Mouse (Mus musculus) forebrain, embryonic 11.5 days (tissue): Measurements from ENCODE around the gene Pcp4. TPM values are rescaled to one million over a fixed set of nuclear protein-coding genes. Genes with fewer than 3 reads are reported as not detected.

ENCODE experiments used
- ATAC-seq: fragments of 200-750 bp; cut with Nextera tagmentation; replicated peaks from 2 replicates; pipeline ENCODE4 v1.8.0; 2017; ENCODE audit warnings: moderate TSS enrichment; ENCODE audit not compliant: low FRiP score
- DNase-seq: peaks from one replicate; pipeline ENCODE4 v3.0.0-alpha.2; 2017; ENCODE audit warnings: low spot score
- H3K27ac ChIP-seq: fragments of 300-500 bp; sonication (generic); 2 replicates; pipeline ENCODE4 v1.5.1; 2014; ENCODE audit warnings: low read depth, low read length
- H3K27me3 ChIP-seq: fragments of 300-500 bp; sonication (generic); 2 replicates; pipeline ENCODE4 v1.6.1; 2014; ENCODE audit warnings: mild to moderate bottlenecking, low read length, mixed read lengths; ENCODE audit not compliant: control insufficient read depth, insufficient read depth
- H3K36me3 ChIP-seq: fragments of 300-500 bp; sonication (generic); 2 replicates; pipeline ENCODE4 v1.6.1; 2014; ENCODE audit warnings: mild to moderate bottlenecking, low read length, moderate library complexity, mixed read lengths; ENCODE audit not compliant: control insufficient read depth, insufficient read depth
- H3K4me1 ChIP-seq: fragments of 300-500 bp; sonication (generic); replicated peaks from 2 replicates; pipeline ENCODE4 v1.6.1; 2014; ENCODE audit warnings: low read length, mixed read lengths; ENCODE audit not compliant: control insufficient read depth, insufficient read depth
- H3K4me2 ChIP-seq: fragments of 300-500 bp; sonication (generic); 2 replicates; pipeline ENCODE4 v1.6.1; 2014; ENCODE audit warnings: low read depth, mild to moderate bottlenecking, low read length, moderate library complexity, mixed read lengths; ENCODE audit not compliant: severe bottlenecking
- H3K4me3 ChIP-seq: fragments of 300-500 bp; sonication (generic); 2 replicates; pipeline ENCODE4 v1.5.1; 2014; ENCODE audit warnings: low read depth, low read length
- H3K9ac ChIP-seq: fragments of 300-500 bp; sonication (generic); 2 replicates; pipeline ENCODE4 v1.6.1; 2014; ENCODE audit warnings: low read length
- H3K9me3 ChIP-seq: fragments of 300-500 bp; sonication (generic); 2 replicates; pipeline ENCODE4 v1.6.1; 2016; ENCODE audit warnings: low read length, mixed read lengths; ENCODE audit not compliant: control insufficient read depth
- WGBS: fragments of 180-500 bp; shearing (Covaris S2); extraction: QIAGEN DNeasy Blood & Tissue Kit; methylation state at CpG from one replicate; pipeline ENCODE4 v1.1.7; 2014; 5-methylcytosine and 5-hydroxymethylcytosine counted together
- polyA plus RNA-seq: library from polyadenylated mRNA; unstranded; fragments of >200 nt; fragmentation: Nextera tagmentation; extraction: Ambion mirVana; gene quantifications from 2 replicates; pipeline ENCODE4 v1.2.1, GENCODE M21; 2014

Pcp4 gene
- 7.5 and 9.4 TPM in 2 replicates for polyA plus RNA-seq

GRCm38 (mm10) chr16:96467445-96467844, at the start of gene Pcp4:
Gene Pcp4 (plus strand): TSS chr16:96467606.
- DNase-seq: peak; percentile 87
- Histone ChIP-seq H3K4me2 (no peak within 1 kb of the TSS), H3K4me3 (no peak within 1 kb of the TSS), H3K9ac (no peak within 1 kb of the TSS), H3K9me3 (no peaks in the 10 kb centered on the region), H3K27ac (no peak within 1 kb of the TSS), H3K27me3 (no peaks in the 10 kb centered on the region), H3K4me1 (no peaks in the 10 kb centered on the region), H3K36me3 (no peaks in the 10 kb centered on the region)
- ATAC-seq: peak; percentile 79
- 13% methylated on average over 8 of the region's 8 CpGs for WGBS

GRCm38 (mm10) chr16:96425044-96425443, 42.4 kb upstream of the Pcp4 start:
- no peaks in the 10 kb centered on the region for H3K36me3 ChIP-seq
- 84% methylated on average over 2 of the region's 2 CpGs for WGBS
- H3K9ac ChIP-seq: no peak overlapping the region
- no peaks in the 10 kb centered on the region for H3K27me3 ChIP-seq
- no peak overlapping the region for H3K4me3 ChIP-seq
- no peak overlapping the region for H3K27ac ChIP-seq
- ATAC-seq (no peak), DNase-seq (no peak)
- H3K4me1 ChIP-seq: no peaks in the 10 kb centered on the region
- no peak overlapping the region for H3K4me2 ChIP-seq
- no peaks in the 10 kb centered on the region for H3K9me3 ChIP-seq

GRCm38 (mm10) chr16:96426671-96427070, 40.7 kb upstream of the Pcp4 start:
- Histone ChIP-seq H3K27ac (no peak overlapping the region), H3K4me1 (no peaks in the 10 kb centered on the region), H3K4me2 (no peak overlapping the region), H3K9ac (no peak overlapping the region), H3K27me3 (no peaks in the 10 kb centered on the region), H3K4me3 (no peak overlapping the region), H3K36me3 (no peaks in the 10 kb centered on the region), H3K9me3 (no peaks in the 10 kb centered on the region)
- DNase-seq (no peak), ATAC-seq (no peak)
- 86% methylated on average over 7 of the region's 7 CpGs for WGBS

GRCm38 (mm10) chr16:96429046-96429445, 38.4 kb upstream of the Pcp4 start:
- Histone ChIP-seq H3K27me3 (no peaks in the 10 kb centered on the region), H3K9me3 (no peaks in the 10 kb centered on the region), H3K9ac (no peak overlapping the region), H3K4me1 (no peaks in the 10 kb centered on the region), H3K27ac (no peak overlapping the region), H3K4me2 (no peak overlapping the region), H3K4me3 (no peak overlapping the region), H3K36me3 (no peaks in the 10 kb centered on the region)
- no peak for ATAC-seq
- 71% methylated on average over 3 of the region's 3 CpGs for WGBS
- DNase-seq: no peak

GRCm38 (mm10) chr16:96433266-96433665, 34.1 kb upstream of the Pcp4 start:
- Histone ChIP-seq H3K4me3 (no peak overlapping the region), H3K36me3 (no peaks in the 10 kb centered on the region), H3K4me1 (no peaks in the 10 kb centered on the region), H3K4me2 (no peak overlapping the region), H3K27me3 (no peaks in the 10 kb centered on the region), H3K27ac (no peak overlapping the region), H3K9me3 (no peaks in the 10 kb centered on the region), H3K9ac (no peak overlapping the region)
- WGBS: 85% methylated on average over 10 of the region's 10 CpGs
- DNase-seq (no peak), ATAC-seq (no peak)

GRCm38 (mm10) chr16:96434024-96434785, 33.2 kb upstream of the Pcp4 start:
- no peaks in the 10 kb centered on the region for H3K4me1 ChIP-seq
- H3K27me3 ChIP-seq: no peaks in the 10 kb centered on the region
- 84% methylated on average over 3 of the region's 3 CpGs for WGBS
- DNase-seq: no peak
- H3K4me3 ChIP-seq: no peak overlapping the region
- no peak overlapping the region for H3K4me2 ChIP-seq
- no peaks in the 10 kb centered on the region for H3K36me3 ChIP-seq
- no peak overlapping the region for H3K27ac ChIP-seq
- H3K9me3 ChIP-seq: no peaks in the 10 kb centered on the region
- no peak for ATAC-seq
- no peak overlapping the region for H3K9ac ChIP-seq

DNA sequence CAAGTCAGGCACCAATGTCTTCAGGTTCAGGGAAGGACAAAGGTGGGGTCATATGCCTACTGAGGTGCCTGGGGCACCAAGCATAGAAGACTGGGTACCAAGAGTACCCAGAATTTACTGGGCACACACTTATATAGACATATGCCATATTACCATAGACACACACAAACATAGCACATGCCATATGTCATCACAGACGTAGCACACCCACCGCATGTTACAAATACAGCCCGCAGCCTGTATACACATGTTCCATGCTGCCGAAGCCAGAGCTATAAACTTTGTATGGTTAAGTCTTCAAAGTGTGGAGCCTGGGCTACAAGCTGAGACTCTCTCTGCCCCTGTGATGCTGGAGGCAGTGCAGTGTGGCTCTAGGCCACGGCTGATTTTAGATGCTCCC, 28.5 kb upstream of the Pcp4 start:
- H3K4me2 ChIP-seq: no peak overlapping the region
- DNase-seq (no peak), ATAC-seq (no peak)
- no peak overlapping the region for H3K27ac ChIP-seq
- H3K27me3 ChIP-seq: no peaks in the 10 kb centered on the region
- H3K4me1 ChIP-seq: no peaks in the 10 kb centered on the region
- H3K9ac ChIP-seq: no peak overlapping the region
- 97% methylated on average over 5 of the region's 5 CpGs for WGBS
- no peaks in the 10 kb centered on the region for H3K36me3 ChIP-seq
- H3K9me3 ChIP-seq: no peaks in the 10 kb centered on the region
- no peak overlapping the region for H3K4me3 ChIP-seq

DNA sequence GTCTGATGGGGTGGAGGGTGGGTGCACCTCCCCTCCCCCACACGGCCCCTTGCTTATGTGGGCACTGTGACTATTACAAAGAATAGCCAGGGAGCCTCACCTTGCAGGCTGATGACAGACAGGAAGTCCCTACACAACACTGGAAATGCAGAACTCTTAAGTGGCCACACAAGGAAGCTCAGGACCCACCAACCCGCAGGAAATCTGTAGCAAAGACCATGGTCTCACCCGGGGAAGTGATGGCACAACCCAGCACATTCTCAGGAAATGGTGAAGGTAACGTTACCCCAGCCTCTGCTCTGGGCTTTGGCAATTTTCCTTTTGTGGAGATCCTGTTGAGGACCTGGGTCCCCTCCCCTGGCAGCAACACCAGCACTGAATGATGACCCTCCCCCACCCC, 27.7 kb upstream of the Pcp4 start:
- no peaks in the 10 kb centered on the region for H3K9me3 ChIP-seq

DNA sequence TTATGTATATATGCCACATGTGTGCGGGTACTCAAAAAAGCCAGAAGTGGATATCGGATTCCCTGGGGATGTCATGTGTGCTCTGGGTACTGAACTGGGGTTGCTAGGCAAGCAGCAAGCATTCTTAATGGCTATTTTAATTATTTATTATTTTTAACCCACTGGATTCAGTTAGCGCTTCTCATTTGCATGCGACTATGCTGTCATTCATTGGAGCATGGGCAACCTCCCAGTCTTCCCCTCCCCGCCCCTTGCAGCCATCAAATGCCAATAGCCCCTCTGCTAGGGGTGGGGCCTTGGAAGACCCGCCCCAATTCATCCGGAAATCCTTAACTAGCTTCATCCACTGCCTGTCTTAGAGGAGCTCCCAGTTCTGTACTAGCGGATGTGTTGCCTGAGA, 26.5 kb upstream of the Pcp4 start:
- H3K36me3 ChIP-seq: no peaks in the 10 kb centered on the region
- H3K27me3 ChIP-seq: no peaks in the 10 kb centered on the region
- 88% methylated on average over 8 of the region's 8 CpGs for WGBS
- H3K27ac ChIP-seq: no peak overlapping the region
- H3K9ac ChIP-seq: no peak overlapping the region
- DNase-seq (no peak), ATAC-seq (no peak)
- no peak overlapping the region for H3K4me2 ChIP-seq
- no peak overlapping the region for H3K4me3 ChIP-seq
- no peaks in the 10 kb centered on the region for H3K4me1 ChIP-seq
- no peaks in the 10 kb centered on the region for H3K9me3 ChIP-seq

More for the DNA sequence above, 27.7 kb upstream of the Pcp4 start:
- Histone ChIP-seq H3K27me3 (no peaks in the 10 kb centered on the region), H3K9ac (no peak overlapping the region), H3K36me3 (no peaks in the 10 kb centered on the region), H3K4me1 (no peaks in the 10 kb centered on the region), H3K27ac (no peak overlapping the region), H3K4me3 (no peak overlapping the region), H3K4me2 (no peak overlapping the region)
- ATAC-seq (no peak), DNase-seq (no peak)
- 76% methylated on average over 4 of the region's 4 CpGs for WGBS
